Mouse (Mus musculus) midbrain, embryonic 13.5 days (tissue): ENCODE results near the gene Pak2. TPM values are rescaled to one million over a fixed set of nuclear protein-coding genes. Genes with fewer than 3 reads are reported as not detected.
"Not testable (repeated sequence)": the region's sequence is repeated elsewhere in the genome, so short reads cannot be mapped to it uniquely, and the experiment has no call there.

Experiments
- ATAC-seq: fragments of 200-750 bp; cut with Nextera tagmentation; 2 replicates; pipeline ENCODE4 v1.8.0; 2017; ENCODE audit warnings: mild to moderate bottlenecking, moderate TSS enrichment, moderate library complexity
- H3K27ac ChIP-seq: fragments of 300-500 bp; sonication (generic); 2 replicates; pipeline ENCODE4 v1.5.1; 2015; ENCODE audit warnings: inconsistent platforms, mild to moderate bottlenecking, moderate library complexity
- H3K27me3 ChIP-seq: fragments of 300-500 bp; sonication (generic); 2 replicates; pipeline ENCODE4 v1.6.1; 2015; ENCODE audit warnings: mild to moderate bottlenecking, inconsistent platforms
- H3K36me3 ChIP-seq: fragments of 300-500 bp; sonication (generic); 2 replicates; pipeline ENCODE4 v1.6.1; 2015; ENCODE audit warnings: mild to moderate bottlenecking, inconsistent platforms
- H3K4me1 ChIP-seq: fragments of 300-500 bp; sonication (generic); replicated peaks from 2 replicates; pipeline ENCODE4 v1.6.1; 2015; ENCODE audit warnings: inconsistent platforms
- H3K4me2 ChIP-seq: fragments of 300-500 bp; sonication (generic); replicated peaks from 2 replicates; pipeline ENCODE4 v1.6.1; 2015; ENCODE audit warnings: moderate library complexity, mild to moderate bottlenecking, inconsistent platforms
- H3K4me3 ChIP-seq: fragments of 300-500 bp; sonication (generic); replicated peaks from 2 replicates; pipeline ENCODE4 v1.5.1; 2015; ENCODE audit warnings: mild to moderate bottlenecking, inconsistent platforms
- H3K9ac ChIP-seq: fragments of 300-500 bp; sonication (generic); replicated peaks from 2 replicates; pipeline ENCODE4 v1.6.1; 2015; ENCODE audit warnings: mild to moderate bottlenecking, inconsistent platforms
- H3K9me3 ChIP-seq: fragments of 300-500 bp; sonication (generic); 2 replicates; pipeline ENCODE4 v1.6.1; 2016; ENCODE audit warnings: mild to moderate bottlenecking, inconsistent platforms
- WGBS: fragments of 180-500 bp; shearing (Covaris S2); methylation state at CpG from one replicate; pipeline ENCODE4 v1.1.7; 2015; 5-methylcytosine and 5-hydroxymethylcytosine counted together
- polyA plus RNA-seq: library from polyadenylated mRNA; unstranded; fragments of >200 nt; fragmentation: Nextera tagmentation; extraction: Ambion mirVana; gene quantifications from 2 replicates; pipeline ENCODE4 v1.2.1, GENCODE M21; 2015

Gene Pak2
- polyA plus RNA-seq, 1 experiment from 2014 or later: 43.6 TPM

DNA sequence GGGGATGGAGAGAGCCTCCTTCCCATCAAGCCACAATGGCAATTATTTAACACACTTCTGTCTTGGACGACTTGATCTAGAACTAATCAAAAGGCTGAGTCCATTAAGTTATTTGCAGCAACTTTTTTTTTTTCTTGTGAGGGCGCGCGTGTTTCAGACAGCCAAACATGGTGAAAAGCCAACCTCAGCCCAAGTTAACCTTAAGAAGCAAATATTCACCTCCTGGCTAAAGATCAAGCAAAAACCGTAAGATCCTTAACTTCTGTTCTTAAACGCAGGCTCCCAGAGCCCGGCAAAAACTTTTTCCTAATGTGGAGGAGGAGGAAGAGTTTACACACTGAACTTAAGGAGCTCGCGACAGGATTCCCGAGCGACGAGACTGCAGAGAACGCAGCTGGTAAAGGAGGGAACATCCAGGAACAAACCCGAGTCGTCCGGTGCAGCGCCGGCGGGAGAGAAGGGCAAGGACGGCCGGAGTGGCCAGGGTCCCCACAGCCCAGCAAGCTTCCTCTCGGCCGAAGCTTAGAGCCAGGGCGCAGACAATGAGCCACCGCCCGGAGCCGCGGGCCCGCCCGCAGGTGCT lies 643 bp downstream of the Pak2 start:
- WGBS: 0% methylated on average over 30 of the region's 30 CpGs
- Histone ChIP-seq H3K9me3 (no peaks in the 10 kb centered on the region), H3K4me3 (peak overlapping the region; percentile 88), H3K36me3 (peaks cover 10% of the 10 kb centered on the region), H3K27ac (peak overlapping the region; percentile 94), H3K4me2 (peak overlapping the region; percentile 62), H3K27me3 (no peaks in the 10 kb centered on the region), H3K9ac (peak overlapping the region; percentile 94), H3K4me1 (peaks cover 31% of the 10 kb centered on the region)
- ATAC-seq: no peak

DNA sequence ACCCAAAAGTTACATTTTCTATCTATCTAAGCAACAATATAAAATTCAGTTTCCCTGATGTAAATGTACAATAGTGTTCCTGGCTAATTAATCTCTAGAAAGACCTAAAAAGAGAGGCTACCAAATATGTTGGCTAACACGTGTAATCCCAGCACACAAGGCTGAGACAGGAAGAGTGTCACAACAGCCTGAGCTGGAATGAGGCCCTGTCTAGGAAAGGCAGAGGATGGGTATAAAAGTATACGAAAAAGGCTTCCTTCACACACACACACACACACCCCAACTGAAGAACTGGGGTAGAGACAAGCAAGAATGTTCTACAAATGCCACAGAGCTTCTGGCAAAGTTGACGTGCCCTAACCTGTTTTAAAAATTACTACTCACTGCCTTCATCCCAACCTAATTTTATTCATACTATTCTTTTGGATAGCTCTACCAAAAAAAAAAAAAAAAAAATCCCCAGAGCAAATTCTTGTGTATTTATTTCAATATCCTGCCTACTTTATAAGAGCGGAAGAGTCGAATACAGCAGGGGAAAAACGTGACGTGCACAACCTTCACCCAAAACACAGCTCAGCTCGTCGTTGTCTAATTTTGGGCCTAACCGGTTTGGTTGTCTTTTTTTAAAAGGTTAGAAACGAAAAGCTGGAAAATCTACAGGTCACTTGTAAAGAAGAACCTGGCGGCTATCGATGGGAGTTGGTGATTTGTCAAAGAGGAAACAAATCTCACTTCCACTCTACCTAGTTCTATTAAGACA lies 1.3 kb downstream of the Pak2 start:
- peak overlapping the region; percentile 62 for H3K4me2 ChIP-seq
- peaks cover 8% of the 10 kb centered on the region for H3K36me3 ChIP-seq
- 7% methylated on average over 13 of the region's 13 CpGs for WGBS
- peaks cover 31% of the 10 kb centered on the region for H3K4me1 ChIP-seq
- no peaks in the 10 kb centered on the region for H3K9me3 ChIP-seq
- peak overlapping the region; percentile 88 for H3K4me3 ChIP-seq
- H3K27ac ChIP-seq: no peak overlapping the region
- no peaks in the 10 kb centered on the region for H3K27me3 ChIP-seq
- H3K9ac ChIP-seq: peak overlapping the region; percentile 94
- no peak for ATAC-seq

GRCm38 (mm10) chr16:32076406-32076805 lies 2.7 kb downstream of the Pak2 start:
- Histone ChIP-seq H3K4me2 (0 out of 2 replicates have a peak overlapping the region, but pooled peaks have one; percentile 9), H3K27me3 (no peaks in the 10 kb centered on the region), H3K4me1 (peaks cover 31% of the 10 kb centered on the region), H3K9ac (no peak overlapping the region), H3K36me3 (no peaks in the 10 kb centered on the region; the same call in 1 of the 2 replicates), H3K4me3 (no peak overlapping the region), H3K27ac (no peak overlapping the region), H3K9me3 (no peaks in the 10 kb centered on the region)
- ATAC-seq: no peak
- 90% methylated on average over 3 of the region's 3 CpGs for WGBS

GRCm38 (mm10) chr16:32075762-32076161 lies 3.4 kb downstream of the Pak2 start:
- Histone ChIP-seq H3K9me3 (no peaks in the 10 kb centered on the region), H3K4me2 (no peak overlapping the region), H3K36me3 (no peaks in the 10 kb centered on the region; the same call in 1 of the 2 replicates), H3K27me3 (no peaks in the 10 kb centered on the region), H3K4me3 (no peak overlapping the region), H3K27ac (no peak overlapping the region), H3K4me1 (peaks cover 31% of the 10 kb centered on the region), H3K9ac (no peak overlapping the region)
- ATAC-seq: no peak
- WGBS: 81% methylated on average over 1 of the region's 1 CpGs

GRCm38 (mm10) chr16:32070070-32070469 lies 9.1 kb downstream of the Pak2 start:
- 84% methylated on average over 4 of the region's 4 CpGs for WGBS
- H3K4me2 ChIP-seq, H3K4me3 ChIP-seq: not testable (repeated sequence)

DNA sequence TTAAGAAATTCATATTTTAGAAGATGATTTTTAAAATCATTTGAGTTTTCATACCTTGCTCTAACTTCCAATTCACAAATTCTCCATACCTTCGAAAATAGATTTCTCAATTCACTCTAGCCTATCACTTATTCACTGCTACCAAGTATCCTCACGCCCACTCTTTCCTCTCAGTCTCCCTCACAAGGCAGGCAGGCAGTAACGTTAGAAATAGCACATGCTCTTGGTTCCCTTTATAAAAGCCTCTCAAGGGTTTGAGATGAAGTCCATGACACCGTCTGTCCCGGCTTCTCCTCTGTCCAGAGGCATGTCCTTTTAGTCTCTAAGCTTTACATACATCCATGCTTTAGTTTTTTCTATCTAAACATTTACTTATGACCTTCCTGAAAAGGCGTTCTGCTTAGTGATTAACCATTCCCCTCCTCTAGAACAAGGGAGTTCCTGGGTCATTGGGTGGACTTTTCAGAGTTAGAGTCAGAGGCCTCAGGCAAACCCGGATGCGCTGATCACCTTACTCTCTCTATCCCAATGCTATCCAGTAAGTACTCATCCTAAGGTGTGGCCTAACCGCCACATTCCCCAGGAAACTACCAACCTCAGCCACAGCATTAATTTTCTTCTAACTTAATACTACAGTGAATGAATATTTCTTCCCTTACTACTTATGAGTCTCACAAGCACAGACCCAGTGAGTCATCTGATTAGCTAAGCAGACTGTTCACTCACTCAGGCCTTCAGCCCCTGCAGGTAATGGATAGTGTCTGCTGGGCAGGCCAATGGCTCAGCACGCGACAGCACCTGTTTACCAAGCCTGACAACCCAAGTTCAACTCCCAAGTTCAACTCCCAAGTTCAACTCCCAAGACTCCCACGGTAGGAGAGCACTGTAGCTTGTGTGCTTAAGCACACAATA lies 10.5 kb downstream of the Pak2 start:
- Histone ChIP-seq H3K9me3 (no peaks in the 10 kb centered on the region), H3K36me3 (no peaks in the 10 kb centered on the region), H3K4me3 (no peak overlapping the region), H3K9ac (no peak overlapping the region), H3K27ac (no peak overlapping the region), H3K4me1 (no peaks in the 10 kb centered on the region; the same call in 1 of the 2 replicates), H3K4me2 (no peak overlapping the region), H3K27me3 (no peaks in the 10 kb centered on the region)
- 89% methylated on average over 12 of the region's 12 CpGs for WGBS
- ATAC-seq: no peak

More at GRCm38 (mm10) chr16:32070070-32070469, 9.1 kb downstream of the Pak2 start:
- H3K9me3 ChIP-seq, H3K36me3 ChIP-seq, H3K27ac ChIP-seq, ATAC-seq, H3K27me3 ChIP-seq, H3K4me1 ChIP-seq, H3K9ac ChIP-seq: not testable (repeated sequence)

DNA sequence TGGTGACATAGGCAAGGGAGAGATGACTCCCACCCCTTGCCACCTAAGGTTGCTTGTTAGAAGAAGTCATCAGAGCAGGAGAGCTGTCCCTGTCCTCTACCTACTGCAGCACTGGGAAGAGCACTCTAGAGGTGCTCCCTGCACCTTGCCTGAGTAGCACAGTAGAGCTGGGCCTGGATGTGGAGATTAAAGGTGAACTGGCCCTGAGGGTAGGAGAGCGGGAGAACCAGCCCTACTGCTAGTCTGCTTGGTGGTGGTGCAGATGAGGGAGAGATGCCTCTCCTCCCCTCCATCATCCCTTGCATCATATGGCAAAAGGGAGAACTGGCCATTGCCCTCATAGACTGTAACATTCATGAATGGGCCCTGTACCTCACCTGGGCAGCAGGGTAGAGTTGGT lies 12.2 kb downstream of the Pak2 start:
- H3K27me3 ChIP-seq: no peaks in the 10 kb centered on the region
- ATAC-seq: 0 out of 2 replicates have a peak, but pooled peaks have one; percentile 24
- H3K36me3 ChIP-seq: no peaks in the 10 kb centered on the region
- H3K9me3 ChIP-seq: no peaks in the 10 kb centered on the region
- H3K9ac ChIP-seq: no peak overlapping the region
- 100% methylated on average over 1 of the region's 1 CpGs for WGBS
- H3K4me2 ChIP-seq: no peak overlapping the region
- H3K27ac ChIP-seq: no peak overlapping the region
- H3K4me1 ChIP-seq: no peaks in the 10 kb centered on the region; the same call in 1 of the 2 replicates
- H3K4me3 ChIP-seq: no peak overlapping the region

DNA sequence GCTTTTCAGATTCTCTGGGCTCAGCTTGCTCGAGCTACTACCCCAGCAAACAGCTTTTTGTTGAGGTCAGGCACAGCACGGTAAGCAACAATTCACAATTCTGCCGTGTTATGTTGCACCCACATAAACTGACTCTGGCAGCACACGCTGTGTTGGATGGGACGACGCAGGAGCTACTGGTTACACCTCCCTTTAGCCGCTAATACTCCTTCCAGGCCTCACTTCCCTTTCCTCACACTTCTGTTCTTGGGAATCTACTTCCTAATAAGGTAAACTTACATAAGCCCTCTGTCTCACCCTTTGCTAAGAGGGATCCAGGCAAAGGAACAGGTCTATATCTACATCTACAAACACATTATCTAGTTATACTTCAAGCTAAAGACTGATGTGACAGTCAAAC lies 15.2 kb downstream of the Pak2 start:
- no peak overlapping the region for H3K4me2 ChIP-seq
- H3K4me1 ChIP-seq: peaks cover 5% of the 10 kb centered on the region; the same call in 1 of the 2 replicates
- WGBS: 88% methylated on average over 7 of the region's 7 CpGs

DNA sequence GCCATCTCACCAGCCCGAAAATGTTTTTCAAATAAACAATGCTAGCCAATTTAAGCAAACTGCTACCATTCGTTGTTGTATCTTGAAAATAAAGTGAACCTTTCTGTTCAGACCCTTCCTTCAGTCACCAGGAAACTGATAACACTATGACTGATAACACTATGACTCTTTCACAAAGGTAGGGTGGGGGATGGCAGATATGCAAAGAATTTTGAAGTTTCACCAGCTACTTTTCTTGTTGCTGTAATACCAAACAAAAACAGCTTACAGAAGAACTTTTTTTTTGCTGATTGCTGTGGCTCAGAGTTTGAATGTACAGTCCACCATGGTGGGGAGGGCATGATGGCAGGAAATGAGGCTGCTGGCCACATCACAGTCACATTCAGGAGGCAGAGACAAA lies 16.9 kb downstream of the Pak2 start:
- Histone ChIP-seq H3K9me3 (no peaks in the 10 kb centered on the region), H3K36me3 (no peaks in the 10 kb centered on the region), H3K4me3 (no peak overlapping the region), H3K9ac (no peak overlapping the region), H3K4me2 (no peak overlapping the region), H3K27me3 (no peaks in the 10 kb centered on the region), H3K4me1 (peaks cover 5% of the 10 kb centered on the region; the same call in 1 of the 2 replicates), H3K27ac (no peak overlapping the region)
- whole genome bisulfite sequencing: 88% methylated on average over 2 of the region's 2 CpGs
- ATAC-seq: no peak

More for the DNA sequence above, 15.2 kb downstream of the Pak2 start:
- ATAC-seq: no peak
- Histone ChIP-seq H3K9ac (no peak overlapping the region), H3K9me3 (no peaks in the 10 kb centered on the region), H3K27ac (no peak overlapping the region), H3K27me3 (no peaks in the 10 kb centered on the region), H3K4me3 (no peak overlapping the region), H3K36me3 (no peaks in the 10 kb centered on the region)

DNA sequence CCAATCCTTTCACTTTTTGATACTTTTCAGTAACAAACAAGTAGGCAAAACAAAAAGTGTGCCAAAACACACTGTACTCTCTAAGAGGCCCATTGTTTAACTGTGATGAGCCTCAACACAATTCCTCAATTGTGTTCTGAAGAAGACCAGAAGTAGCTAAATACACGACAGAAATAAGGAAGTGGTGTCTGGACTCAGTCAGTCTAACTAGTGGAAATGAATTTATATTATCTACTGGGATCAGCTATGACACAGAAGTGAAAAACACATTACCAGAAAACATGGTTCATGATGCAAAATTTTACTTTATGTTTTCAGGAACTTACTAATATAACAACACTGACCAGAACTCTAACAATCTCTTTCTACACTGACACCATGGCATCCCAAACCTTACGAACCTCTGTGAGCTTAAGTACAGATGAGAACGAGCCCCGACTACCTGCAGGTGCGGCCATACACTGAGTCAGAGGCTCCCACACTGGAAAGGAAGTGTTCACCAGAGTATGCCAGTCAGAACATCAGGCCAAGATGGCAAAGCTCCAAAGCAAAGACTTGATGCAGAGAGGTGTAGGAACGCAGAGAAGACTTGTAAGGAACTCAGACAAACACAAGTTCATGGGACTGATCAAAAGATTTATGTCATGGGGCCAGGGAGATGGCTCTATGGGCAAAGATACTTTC lies 19.2 kb downstream of the Pak2 start:
- Histone ChIP-seq H3K4me2 (no peak overlapping the region), H3K4me1 (peaks cover 5% of the 10 kb centered on the region; the same call in 1 of the 2 replicates), H3K9ac (no peak overlapping the region), H3K9me3 (no peaks in the 10 kb centered on the region), H3K27me3 (no peaks in the 10 kb centered on the region), H3K4me3 (no peak overlapping the region), H3K27ac (no peak overlapping the region), H3K36me3 (no peaks in the 10 kb centered on the region)
- 86% methylated on average over 6 of the region's 6 CpGs for WGBS
- no peak for ATAC-seq

- Histone ChIP-seq H3K9ac (no peak overlapping the region), H3K9me3 (no peaks in the 10 kb centered on the region), H3K27me3 (no peaks in the 10 kb centered on the region), H3K4me3 (no peak overlapping the region), H3K4me1 (0 out of 2 replicates have a peak, but pooled peaks cover 5% of the 10 kb centered on the region), H3K4me2 (no peak overlapping the region), H3K36me3 (no peaks in the 10 kb centered on the region), H3K27ac (no peak overlapping the region)
- WGBS: 90% methylated on average over 5 of the region's 5 CpGs
- no peak for ATAC-seq
These were observed 20.3 kb downstream of the Pak2 start for GRCm38 (mm10) chr16:32058817-32059216.
